Mouse (Mus musculus): ENCODE results near the gene Cltrn. TPM values are rescaled to one million over a fixed set of nuclear protein-coding genes. Genes with fewer than 3 reads are reported as not detected.

The Cltrn gene
- polyA plus RNA-seq (2016; fragmentation: Nextera tagmentation; extraction: Ambion mirVana), result 0.15 TPM in 1 of 2 replicates, not detected in the other

- Histone ChIP-seq H3K27ac (no peak within 1 kb of the TSS), H3K4me1 (no peaks in the 10 kb centered on the region), H3K27me3 (peaks cover 31% of the 10 kb centered on the region), H3K4me3 (replicated peaks) (no peak within 1 kb of the TSS), H3K4me2 (no peak within 1 kb of the TSS), H3K9me3 (no peaks in the 10 kb centered on the region), H3K36me3 (replicated peaks) (no peaks in the 10 kb centered on the region), H3K9ac (no peak within 1 kb of the TSS)
- 88% methylated on average over 4 of the region's 4 CpGs for WGBS
- no peak for ATAC-seq (ENCODE audit: low FRiP score)
Observed at GRCm38 (mm10) chrX:164088582-164088981, at the start of gene Cltrn. TSS of gene Cltrn (plus strand) at chrX:164088830.

DNA sequence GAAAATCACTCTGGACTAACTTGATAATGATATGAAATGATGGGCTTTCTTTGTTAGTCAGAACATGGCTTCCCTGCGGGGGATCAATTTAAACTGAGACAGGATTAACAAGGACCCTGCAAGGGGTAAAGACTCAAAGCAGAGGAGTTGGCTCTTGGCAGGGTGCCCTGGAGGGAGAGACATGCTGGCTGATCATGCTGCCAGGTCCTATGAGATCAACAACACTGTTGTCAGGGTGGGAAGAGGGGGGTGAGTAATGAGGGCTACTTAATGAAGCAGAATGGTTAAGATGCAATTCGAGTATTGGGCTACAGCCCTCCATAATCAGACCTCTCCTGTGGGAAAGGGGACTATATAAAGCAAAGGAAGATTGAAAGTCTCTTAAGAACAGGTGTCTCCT, 49.7 kb upstream of the Cltrn start:
- peak; percentile 63; the same call in 1 of the 2 replicates for ATAC-seq (ENCODE audit: low FRiP score)
- H3K27ac ChIP-seq, result no peak overlapping the region
- 33% methylated on average over 2 of the region's 2 CpGs for WGBS
- H3K4me3 ChIP-seq (replicated peaks), result no peak overlapping the region
- no peaks in the 10 kb centered on the region; the same call in 1 of the 2 replicates for H3K4me1 ChIP-seq
- no peaks in the 10 kb centered on the region for H3K9me3 ChIP-seq
- no peak overlapping the region for H3K9ac ChIP-seq
- peaks cover 27% of the 10 kb centered on the region for H3K27me3 ChIP-seq
- H3K36me3 ChIP-seq (replicated peaks), result no peaks in the 10 kb centered on the region
- no peak overlapping the region for H3K4me2 ChIP-seq

- Histone ChIP-seq H3K9ac (no peak overlapping the region), H3K4me2 (no peak overlapping the region), H3K36me3 (replicated peaks) (no peaks in the 10 kb centered on the region), H3K27me3 (peaks cover 25% of the 10 kb centered on the region), H3K9me3 (no peaks in the 10 kb centered on the region), H3K27ac (no peak overlapping the region), H3K4me1 (no peaks in the 10 kb centered on the region; the same call in 1 of the 2 replicates), H3K4me3 (replicated peaks) (no peak overlapping the region)
- WGBS, result 70% methylated on average over 13 of the region's 13 CpGs
- ATAC-seq (ENCODE audit: low FRiP score), result no peak
Observed at GRCm38 (mm10) chrX:164042069-164042468, 46.6 kb upstream of the Cltrn start.

GRCm38 (mm10) chrX:164046736-164047135, 41.9 kb upstream of the Cltrn start:
- no peak overlapping the region for H3K27ac ChIP-seq
- no peaks in the 10 kb centered on the region for H3K4me1 ChIP-seq
- WGBS, result 75% methylated on average over 2 of the region's 2 CpGs
- peaks cover 9% of the 10 kb centered on the region; the same call in 1 of the 2 replicates for H3K27me3 ChIP-seq
- H3K4me2 ChIP-seq, result no peak overlapping the region
- no peak for ATAC-seq (ENCODE audit: low FRiP score)
- no peaks in the 10 kb centered on the region for H3K36me3 ChIP-seq (replicated peaks)
- no peaks in the 10 kb centered on the region for H3K9me3 ChIP-seq
- H3K4me3 ChIP-seq (replicated peaks), result no peak overlapping the region
- no peak overlapping the region for H3K9ac ChIP-seq

- no peaks in the 10 kb centered on the region for H3K4me1 ChIP-seq
- no peak for ATAC-seq (ENCODE audit: low FRiP score)
- no peak overlapping the region for H3K4me3 ChIP-seq (replicated peaks)
- no peaks in the 10 kb centered on the region for H3K36me3 ChIP-seq (replicated peaks)
- H3K4me2 ChIP-seq, result no peak overlapping the region
- peaks cover 16% of the 10 kb centered on the region; the same call in 1 of the 2 replicates for H3K27me3 ChIP-seq
- no peaks in the 10 kb centered on the region for H3K9me3 ChIP-seq
- H3K27ac ChIP-seq, result no peak overlapping the region
- H3K9ac ChIP-seq, result no peak overlapping the region
- 91% methylated on average over 4 of the region's 4 CpGs for WGBS
Observed at GRCm38 (mm10) chrX:164055726-164056125, 32.9 kb upstream of the Cltrn start.

- H3K4me3 ChIP-seq (replicated peaks), result no peak overlapping the region
- no peak for ATAC-seq (ENCODE audit: low FRiP score)
- H3K36me3 ChIP-seq (replicated peaks), result no peaks in the 10 kb centered on the region
- no peak overlapping the region for H3K27ac ChIP-seq
- H3K9me3 ChIP-seq, result no peaks in the 10 kb centered on the region
- H3K4me1 ChIP-seq, result no peaks in the 10 kb centered on the region
- no peak overlapping the region for H3K9ac ChIP-seq
- peaks cover 30% of the 10 kb centered on the region; the same call in 1 of the 2 replicates for H3K27me3 ChIP-seq
- 87% methylated on average over 3 of the region's 3 CpGs for WGBS
- no peak overlapping the region for H3K4me2 ChIP-seq
Observed at GRCm38 (mm10) chrX:164058523-164058922, 30.1 kb upstream of the Cltrn start.

GRCm38 (mm10) chrX:164059070-164059469, 29.6 kb upstream of the Cltrn start:
- Histone ChIP-seq H3K4me2 (no peak overlapping the region), H3K36me3 (replicated peaks) (no peaks in the 10 kb centered on the region), H3K4me3 (replicated peaks) (no peak overlapping the region), H3K4me1 (no peaks in the 10 kb centered on the region), H3K9me3 (no peaks in the 10 kb centered on the region), H3K27me3 (peaks cover 30% of the 10 kb centered on the region; the same call in 1 of the 2 replicates), H3K9ac (no peak overlapping the region), H3K27ac (no peak overlapping the region)
- WGBS, result 62% methylated on average over 4 of the region's 4 CpGs
- no peak for ATAC-seq (ENCODE audit: low FRiP score)

DNA sequence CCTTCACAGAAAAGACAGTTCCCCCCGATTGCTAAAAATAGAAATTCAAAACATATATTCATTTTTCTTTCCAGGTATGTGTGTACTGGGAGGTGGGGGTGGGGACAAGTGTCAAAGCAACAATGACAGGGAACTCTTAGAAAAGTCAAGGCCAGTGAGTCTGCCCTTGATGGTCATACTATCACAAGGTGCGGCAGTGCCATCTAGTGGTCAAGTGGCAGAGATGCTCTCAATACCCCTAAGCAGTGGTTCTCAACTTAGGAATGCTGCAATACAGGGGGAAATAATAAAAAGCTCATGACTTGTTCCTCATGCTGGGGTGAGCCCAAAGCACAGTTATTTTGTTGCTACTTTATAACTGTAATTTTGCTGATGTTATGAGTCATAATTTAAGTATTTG, 22.4 kb upstream of the Cltrn start:
- ATAC-seq (ENCODE audit: low FRiP score), result peak; percentile 51; the same call in 1 of the 2 replicates
- 9% methylated on average over 2 of the region's 2 CpGs for WGBS
- peaks cover 10% of the 10 kb centered on the region; the same call in 1 of the 2 replicates for H3K27me3 ChIP-seq

GRCm38 (mm10) chrX:164068968-164069367, 19.7 kb upstream of the Cltrn start:
- 90% methylated on average over 4 of the region's 4 CpGs for WGBS
- H3K27ac ChIP-seq, result no peak overlapping the region
- H3K9me3 ChIP-seq, result no peaks in the 10 kb centered on the region
- no peak overlapping the region for H3K4me3 ChIP-seq (replicated peaks)
- no peak overlapping the region for H3K9ac ChIP-seq
- H3K4me1 ChIP-seq, result no peaks in the 10 kb centered on the region
- H3K27me3 ChIP-seq, result no peaks in the 10 kb centered on the region
- no peak overlapping the region for H3K4me2 ChIP-seq
- ATAC-seq (ENCODE audit: low FRiP score), result no peak
- H3K36me3 ChIP-seq (replicated peaks), result peaks cover 10% of the 10 kb centered on the region; the same call in 1 of the 2 replicates

More for the DNA sequence above, 22.4 kb upstream of the Cltrn start:
- no peaks in the 10 kb centered on the region for H3K9me3 ChIP-seq
- no peaks in the 10 kb centered on the region for H3K4me1 ChIP-seq
- no peak overlapping the region for H3K4me2 ChIP-seq
- H3K27ac ChIP-seq, result no peak overlapping the region
- H3K4me3 ChIP-seq (replicated peaks), result no peak overlapping the region
- no peak overlapping the region for H3K9ac ChIP-seq
- H3K36me3 ChIP-seq (replicated peaks), result peaks cover 1% of the 10 kb centered on the region; the same call in 1 of the 2 replicates

DNA sequence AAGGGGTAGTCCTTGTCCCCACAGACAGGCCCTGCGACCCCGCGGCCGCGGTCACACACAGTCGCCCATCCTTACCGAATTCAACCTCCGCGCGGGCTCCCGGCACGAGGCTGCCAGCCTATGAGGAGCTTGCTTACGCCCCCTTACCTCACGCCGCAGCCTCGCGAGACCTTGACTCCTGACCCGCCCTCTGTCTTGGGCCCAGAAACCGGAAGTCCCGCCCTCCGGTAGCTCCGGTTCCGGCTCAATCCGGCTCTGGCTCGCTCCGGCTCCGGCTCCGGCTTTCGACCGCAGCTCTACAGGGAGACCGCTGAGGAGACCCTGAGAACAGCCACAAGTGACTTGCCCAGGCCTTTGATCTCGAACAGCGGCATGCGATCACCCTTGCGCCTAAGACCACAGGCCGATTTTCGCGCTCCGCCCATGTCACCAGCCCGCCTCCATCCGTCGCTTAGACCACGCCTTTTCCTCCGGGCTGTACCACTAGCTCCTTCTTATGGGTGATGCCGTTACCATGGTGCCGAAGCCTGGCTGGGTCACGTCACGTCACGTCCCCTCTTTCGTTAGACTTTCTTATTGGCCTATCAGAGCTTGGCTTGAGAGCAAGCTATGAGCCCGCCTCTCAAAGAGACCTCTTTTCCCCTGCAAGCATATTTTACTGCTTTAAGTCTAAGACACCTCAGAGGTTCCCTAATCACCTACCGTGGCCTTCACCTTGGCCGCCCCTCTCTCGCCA, 12.4 kb upstream of the Cltrn start, which contains the start of gene Siah1b:
Gene Siah1b (minus strand): TSS at position 454 of the 736 bp plus-strand sequence.
- H3K4me3 ChIP-seq (replicated peaks), result peak within 1 kb of the TSS; percentile 56
- WGBS, result 26% methylated on average over 52 of the region's 54 CpGs
- peaks cover 5% of the 10 kb centered on the region; the same call in 1 of the 2 replicates for H3K4me1 ChIP-seq
- H3K9ac ChIP-seq, result peak within 1 kb of the TSS; percentile 53
- H3K9me3 ChIP-seq, result no peaks in the 10 kb centered on the region
- peak; percentile 99 for ATAC-seq (ENCODE audit: low FRiP score)
- H3K27ac ChIP-seq, result peak within 1 kb of the TSS; percentile 83
- H3K36me3 ChIP-seq (replicated peaks), result peaks cover 9% of the 10 kb centered on the region; the same call in 1 of the 2 replicates
- H3K27me3 ChIP-seq, result peaks cover 11% of the 10 kb centered on the region
- H3K4me2 ChIP-seq, result peak within 1 kb of the TSS; percentile 59

- no peak overlapping the region for H3K4me3 ChIP-seq (replicated peaks)
- no peaks in the 10 kb centered on the region for H3K9me3 ChIP-seq
- H3K4me2 ChIP-seq, result no peak overlapping the region
- H3K36me3 ChIP-seq (replicated peaks), result no peaks in the 10 kb centered on the region
- H3K27ac ChIP-seq, result no peak overlapping the region
- no peaks in the 10 kb centered on the region for H3K4me1 ChIP-seq
- 88% methylated on average over 9 of the region's 9 CpGs for whole genome bisulfite sequencing
- H3K27me3 ChIP-seq, result peaks cover 19% of the 10 kb centered on the region
- ATAC-seq (ENCODE audit: low FRiP score), result no peak
- no peak overlapping the region for H3K9ac ChIP-seq
Observed at GRCm38 (mm10) chrX:164082030-164082429, 6.6 kb upstream of the Cltrn start.

GRCm38 (mm10) chrX:164089916-164090315, 1.3 kb downstream of the Cltrn start:
- no peak overlapping the region for H3K4me3 ChIP-seq (replicated peaks)
- H3K9me3 ChIP-seq, result no peaks in the 10 kb centered on the region
- H3K36me3 ChIP-seq (replicated peaks), result no peaks in the 10 kb centered on the region
- ATAC-seq (ENCODE audit: low FRiP score), result no peak
- peaks cover 30% of the 10 kb centered on the region for H3K27me3 ChIP-seq
- no peak overlapping the region for H3K4me2 ChIP-seq
- no peak overlapping the region for H3K27ac ChIP-seq
- H3K9ac ChIP-seq, result no peak overlapping the region
- 59% methylated on average over 11 of the region's 11 CpGs for WGBS
- H3K4me1 ChIP-seq, result no peaks in the 10 kb centered on the region
